Comparison of ENCODE assay signal across 11 mouse cellular contexts in genomic region chr6:66480207-66480606, GRCm38 (mm10). TPM values are rescaled to one million over a fixed set of nuclear protein-coding genes. Genes with fewer than 3 reads are reported as not detected.
DNase-seq lines count a peak whose midpoint lies in the region; ATAC-seq and TF ChIP-seq lines count a peak whose summit lies in the region.
"Had no signal": no experiment of that assay in that cellular context is flagged by ENCODE, and none has a peak within 500 bp of the region (broad histone marks: within the 10 kb centered on the region; RNA-seq: fewer than 3 reads in every experiment).

No protein-coding gene starts in this region.

- no peaks in the 10 kb centered on the region for H3K36me3 ChIP-seq in intestine, postnatal 0 days (ENCODE audit: control insufficient read depth, insufficient read depth)
- no peaks in the 10 kb centered on the region for H3K36me3 ChIP-seq in intestine, embryonic 16.5 days (ENCODE audit: control insufficient read depth, insufficient read depth, low read length)
- H3K36me3 ChIP-seq: liver, embryonic 13.5 days had no signal

- H3K27ac ChIP-seq in intestine, postnatal 0 days (ENCODE audit: low read depth, low read length), result no peak overlapping the region
- no peak overlapping the region for H3K27ac ChIP-seq in intestine, embryonic 16.5 days (ENCODE audit: low read length)
- H3K27ac ChIP-seq: liver, embryonic 13.5 days had no signal

- no peak overlapping the region for H3K9ac ChIP-seq in intestine, postnatal 0 days (ENCODE audit: low read depth, low read length)
- no peak overlapping the region for H3K9ac ChIP-seq in intestine, embryonic 16.5 days (ENCODE audit: low read depth, low read length)
- H3K9ac ChIP-seq: liver, embryonic 13.5 days had no signal

- H3K4me3 ChIP-seq in intestine, postnatal 0 days (ENCODE audit: low read depth, low read length), result no peak overlapping the region
- H3K4me3 ChIP-seq in intestine, embryonic 16.5 days (ENCODE audit: low read length), result no peak overlapping the region
- H3K4me3 ChIP-seq: liver, embryonic 13.5 days had no signal

- DNase-seq in CD4-positive helper T cell, adult 2 months (ENCODE audit: low read depth, low spot score), result peak; percentile 32
- peak; percentile 66 for DNase-seq in R1 (ENCODE audit: low read depth, low spot score)
- no peak for DNase-seq in gastrocnemius, postnatal 25 days
- DNase-seq in kidney, adult 18-20 months, result no peak
- DNase-seq: cerebellum, postnatal 25 days; kidney, adult 9 months; liver, embryonic 13.5 days had no signal

- H3K4me1 ChIP-seq in intestine, postnatal 0 days (replicated peaks; ENCODE audit: control insufficient read depth, insufficient read depth, low read length), result no peaks in the 10 kb centered on the region
- 0 out of 2 replicates have a peak, but pooled peaks cover 3% of the 10 kb centered on the region for H3K4me1 ChIP-seq in intestine, embryonic 16.5 days (ENCODE audit: control insufficient read depth, insufficient read depth, low read length)
- H3K4me1 ChIP-seq: liver, embryonic 13.5 days had no signal

- peak; percentile 60 for TF ChIP-seq CTCF in intestine, postnatal 0 days (IDR thresholded peaks at IDR 0.05; ENCODE audit: low read depth)

- no peaks in the 10 kb centered on the region for H3K9me3 ChIP-seq in intestine, postnatal 0 days (ENCODE audit: control insufficient read depth)
- no peaks in the 10 kb centered on the region for H3K9me3 ChIP-seq in intestine, embryonic 16.5 days (ENCODE audit: control insufficient read depth, low read length)
- H3K9me3 ChIP-seq: liver, embryonic 13.5 days had no signal

- 69% methylated on average over 2 of the region's 2 CpGs for WGBS in intestine, postnatal 0 days
- 66% methylated on average over 2 of the region's 2 CpGs for WGBS in intestine, embryonic 16.5 days

- no peak for ATAC-seq in intestine, postnatal 0 days
- ATAC-seq in intestine, embryonic 16.5 days, result no peak
- peak; percentile 66 for ATAC-seq in megakaryocyte, adult 5-6 weeks (ENCODE audit: poor library complexity, severe bottlenecking)
- ATAC-seq in frontal cortex, adult (ENCODE audit: low TSS enrichment), result no peak

- no peak overlapping the region for H3K4me2 ChIP-seq in intestine, postnatal 0 days (replicated peaks; ENCODE audit: low read depth)
- H3K4me2 ChIP-seq in intestine, embryonic 16.5 days (ENCODE audit: low read depth, low read length), result no peak overlapping the region
- H3K4me2 ChIP-seq: liver, embryonic 13.5 days had no signal

- no peaks in the 10 kb centered on the region for H3K27me3 ChIP-seq in intestine, postnatal 0 days (replicated peaks; ENCODE audit: control insufficient read depth, insufficient read depth, low read length)
- H3K27me3 ChIP-seq in intestine, embryonic 16.5 days (replicated peaks; ENCODE audit: control insufficient read depth, insufficient read depth, low read length), result no peaks in the 10 kb centered on the region
- H3K27me3 ChIP-seq: liver, embryonic 13.5 days had no signal

RNA-seq across cellular contexts. Expression of gene Mad2l1, which starts 55.0 kb away (rescaled TPM):
- polyA plus RNA-seq in intestine, postnatal 0 days (2015; fragmentation: Nextera tagmentation; extraction: Ambion mirVana), result 30.5 and 36.4 TPM in 2 replicates
- polyA plus RNA-seq in intestine, embryonic 16.5 days (2015; fragmentation: Nextera tagmentation; extraction: Ambion mirVana), result 69.2 and 84.4 TPM in 2 replicates
- 156 and 172 TPM in 2 replicates for total RNA-seq in megakaryocyte, adult 5-6 weeks (2015)
- 112 and 113 TPM in 2 replicates for total RNA-seq in megakaryocyte, adult 5-6 weeks (2017)
- 1 to 10 TPM; 1.5 to 1.7 TPM for total RNA-seq in gastrocnemius, postnatal 25 days (2021)

Comparison
In these comparisons a context has a peak if more than half of its experiments do, and no peak if none do; other contexts are left out.
1. DNase-seq: peak in CD4-positive helper T cell, adult 2 months (single experiment) and R1 (single experiment); none in gastrocnemius, postnatal 25 days (single experiment) and kidney, adult 18-20 months (single experiment).
2. RNA of gene Mad2l1, which starts 55.0 kb away (total RNA-seq): 112 to 172 TPM in megakaryocyte, adult 5-6 weeks; 1.5 to 1.7 TPM in gastrocnemius, postnatal 25 days; every median in the first group is over 10 times any median in the second.